Comparison of ENCODE assay signal across 18 mouse cellular contexts in genomic region chr4:70011491-70012219, GRCm38 (mm10).
DNase-seq lines count a peak whose midpoint lies in the region; ATAC-seq lines count a peak whose summit lies in the region.
"Had no signal": no experiment of that assay in that cellular context is flagged by ENCODE, and none has a peak within 500 bp of the region (broad histone marks: within the 10 kb centered on the region; RNA-seq: fewer than 3 reads in every experiment).

No protein-coding gene starts in this region.

- H3K9me3 ChIP-seq in forebrain, embryonic 12.5 days, result no peaks in the 10 kb centered on the region
- no peaks in the 10 kb centered on the region for H3K9me3 ChIP-seq in forebrain, embryonic 14.5 days (replicated peaks; ENCODE audit: control insufficient read depth, low read length)
- H3K9me3 ChIP-seq in neural tube, embryonic 11.5 days (ENCODE audit: control insufficient read depth, low read length), result no peaks in the 10 kb centered on the region
- H3K9me3 ChIP-seq in neural tube, embryonic 15.5 days (replicated peaks), result no peaks in the 10 kb centered on the region
- H3K9me3 ChIP-seq in hindbrain, embryonic 16.5 days (ENCODE audit: control insufficient read depth, low read length), result no peaks in the 10 kb centered on the region
- no peaks in the 10 kb centered on the region for H3K9me3 ChIP-seq in neural tube, embryonic 14.5 days (ENCODE audit: control insufficient read depth, low read length)
- H3K9me3 ChIP-seq: stomach, embryonic 15.5 days had no signal

- DNase-seq in forebrain, embryonic 14.5 days (ENCODE audit: low spot score), result no peak
- DNase-seq in neural tube, embryonic 11.5 days (ENCODE audit: low spot score), result no peak
- DNase-seq in urinary bladder, postnatal 10 days (ENCODE audit: low spot score), result no peak
- DNase-seq: adrenal gland, postnatal 25 days; B cell, adult 2 months; cerebellum, adult 2 months; heart, adult 18-20 months; kidney, adult 18-20 months; kidney, postnatal 14 days; lung, adult 18-20 months; right cerebral cortex, adult 18-20 months had no signal

- no peak overlapping the region for H3K4me3 ChIP-seq in forebrain, embryonic 12.5 days (replicated peaks)
- H3K4me3 ChIP-seq in forebrain, embryonic 14.5 days (ENCODE audit: low read depth, low read length), result no peak overlapping the region
- no peak overlapping the region for H3K4me3 ChIP-seq in neural tube, embryonic 11.5 days (ENCODE audit: low read depth, low read length)
- H3K4me3 ChIP-seq in neural tube, embryonic 15.5 days (replicated peaks), result no peak overlapping the region
- H3K4me3 ChIP-seq in hindbrain, embryonic 16.5 days (ENCODE audit: low read length), result no peak overlapping the region
- no peak overlapping the region for H3K4me3 ChIP-seq in neural tube, embryonic 14.5 days (ENCODE audit: low read depth, low read length)
- H3K4me3 ChIP-seq: erythroblast, embryonic 14.5 days; stomach, embryonic 15.5 days had no signal

- 93% methylated on average over 4 of the region's 4 CpGs for WGBS in forebrain, embryonic 12.5 days
- WGBS in forebrain, embryonic 14.5 days, result 81% methylated on average over 4 of the region's 4 CpGs
- WGBS in neural tube, embryonic 11.5 days, result 84% methylated on average over 4 of the region's 4 CpGs
- WGBS in neural tube, embryonic 15.5 days, result 83% methylated on average over 4 of the region's 4 CpGs
- 78% methylated on average over 4 of the region's 4 CpGs for WGBS in hindbrain, embryonic 16.5 days
- 85% methylated on average over 4 of the region's 4 CpGs for WGBS in neural tube, embryonic 14.5 days

- ATAC-seq in forebrain, embryonic 12.5 days (ENCODE audit: low FRiP score), result peak; percentile 57; the same call in 1 of the 2 replicates
- no peak for ATAC-seq in forebrain, embryonic 14.5 days
- peak; percentile 46; the same call in 1 of the 2 replicates for ATAC-seq in neural tube, embryonic 11.5 days (ENCODE audit: insufficient read depth, low FRiP score, low TSS enrichment)
- no peak; the same call in 1 of the 2 replicates for ATAC-seq in neural tube, embryonic 15.5 days (ENCODE audit: low FRiP score)
- ATAC-seq in hindbrain, embryonic 16.5 days, result 0 out of 2 replicates have a peak, but pooled peaks have one; percentile 40
- peak; percentile 73 for ATAC-seq in neural tube, embryonic 14.5 days (ENCODE audit: low read depth)
- no peak for ATAC-seq in erythroid progenitor cell, adult 5-6 weeks (replicated peaks; ENCODE audit: low FRiP score, poor library complexity, severe bottlenecking)

- H3K4me1 ChIP-seq in forebrain, embryonic 12.5 days, result peaks cover 8% of the 10 kb centered on the region; the same call in 1 of the 2 replicates
- H3K4me1 ChIP-seq in forebrain, embryonic 14.5 days (ENCODE audit: control insufficient read depth, insufficient read depth, low read length), result no peaks in the 10 kb centered on the region
- no peaks in the 10 kb centered on the region for H3K4me1 ChIP-seq in neural tube, embryonic 11.5 days (ENCODE audit: control insufficient read depth, insufficient read depth, low read length)
- no peaks in the 10 kb centered on the region for H3K4me1 ChIP-seq in neural tube, embryonic 15.5 days
- H3K4me1 ChIP-seq in hindbrain, embryonic 16.5 days (ENCODE audit: control insufficient read depth, insufficient read depth, low read depth, low read length), result no peaks in the 10 kb centered on the region
- H3K4me1 ChIP-seq in neural tube, embryonic 14.5 days (ENCODE audit: control insufficient read depth, insufficient read depth, low read length), result no peaks in the 10 kb centered on the region
- H3K4me1 ChIP-seq: stomach, embryonic 15.5 days had no signal

- H3K27me3 ChIP-seq in forebrain, embryonic 12.5 days, result no peaks in the 10 kb centered on the region
- H3K27me3 ChIP-seq in forebrain, embryonic 14.5 days (replicated peaks; ENCODE audit: control insufficient read depth, insufficient read depth, low read length), result no peaks in the 10 kb centered on the region
- H3K27me3 ChIP-seq in neural tube, embryonic 11.5 days (ENCODE audit: control insufficient read depth, insufficient read depth, low read length), result no peaks in the 10 kb centered on the region
- H3K27me3 ChIP-seq in neural tube, embryonic 15.5 days (replicated peaks), result no peaks in the 10 kb centered on the region
- no peaks in the 10 kb centered on the region for H3K27me3 ChIP-seq in hindbrain, embryonic 16.5 days (replicated peaks; ENCODE audit: control insufficient read depth, insufficient read depth, low read length)
- no peaks in the 10 kb centered on the region for H3K27me3 ChIP-seq in neural tube, embryonic 14.5 days (ENCODE audit: control insufficient read depth, insufficient read depth, low read length)
- H3K27me3 ChIP-seq: stomach, embryonic 15.5 days had no signal

- H3K36me3 ChIP-seq in forebrain, embryonic 12.5 days (replicated peaks), result no peaks in the 10 kb centered on the region
- no peaks in the 10 kb centered on the region for H3K36me3 ChIP-seq in forebrain, embryonic 14.5 days (ENCODE audit: control insufficient read depth, insufficient read depth, low read length)
- H3K36me3 ChIP-seq in neural tube, embryonic 11.5 days (ENCODE audit: control insufficient read depth, insufficient read depth, low read length), result no peaks in the 10 kb centered on the region
- no peaks in the 10 kb centered on the region for H3K36me3 ChIP-seq in neural tube, embryonic 15.5 days
- H3K36me3 ChIP-seq in hindbrain, embryonic 16.5 days (ENCODE audit: control insufficient read depth, insufficient read depth, low read length), result no peaks in the 10 kb centered on the region
- H3K36me3 ChIP-seq in neural tube, embryonic 14.5 days (ENCODE audit: control insufficient read depth, insufficient read depth, low read length), result no peaks in the 10 kb centered on the region
- H3K36me3 ChIP-seq: stomach, embryonic 15.5 days had no signal

- H3K9ac ChIP-seq in forebrain, embryonic 12.5 days, result no peak overlapping the region
- no peak overlapping the region for H3K9ac ChIP-seq in forebrain, embryonic 14.5 days (ENCODE audit: low read length)
- H3K9ac ChIP-seq in neural tube, embryonic 11.5 days (ENCODE audit: low read length), result no peak overlapping the region
- no peak overlapping the region for H3K9ac ChIP-seq in neural tube, embryonic 15.5 days (replicated peaks)
- no peak overlapping the region for H3K9ac ChIP-seq in hindbrain, embryonic 16.5 days (ENCODE audit: low read depth, low read length)
- no peak overlapping the region for H3K9ac ChIP-seq in neural tube, embryonic 14.5 days (replicated peaks; ENCODE audit: low read depth, low read length)
- H3K9ac ChIP-seq: stomach, embryonic 15.5 days had no signal

- H3K27ac ChIP-seq in forebrain, embryonic 12.5 days, result no peak overlapping the region
- H3K27ac ChIP-seq in forebrain, embryonic 14.5 days (ENCODE audit: low read depth, low read length), result no peak overlapping the region
- no peak overlapping the region for H3K27ac ChIP-seq in neural tube, embryonic 11.5 days (ENCODE audit: low read depth, low read length)
- H3K27ac ChIP-seq in neural tube, embryonic 15.5 days (replicated peaks), result no peak overlapping the region
- H3K27ac ChIP-seq in hindbrain, embryonic 16.5 days (ENCODE audit: low read depth, low read length), result no peak overlapping the region
- H3K27ac ChIP-seq in neural tube, embryonic 14.5 days (ENCODE audit: low read depth, low read length), result no peak overlapping the region
- H3K27ac ChIP-seq: stomach, embryonic 15.5 days had no signal

- H3K4me2 ChIP-seq in forebrain, embryonic 12.5 days, result no peak overlapping the region
- H3K4me2 ChIP-seq in forebrain, embryonic 14.5 days (ENCODE audit: low read length), result no peak overlapping the region
- H3K4me2 ChIP-seq in neural tube, embryonic 11.5 days (ENCODE audit: low read depth), result no peak overlapping the region
- H3K4me2 ChIP-seq in neural tube, embryonic 15.5 days, result no peak overlapping the region
- no peak overlapping the region for H3K4me2 ChIP-seq in hindbrain, embryonic 16.5 days (ENCODE audit: low read length)
- H3K4me2 ChIP-seq in neural tube, embryonic 14.5 days (ENCODE audit: low read depth, low read length), result no peak overlapping the region
- H3K4me2 ChIP-seq: stomach, embryonic 15.5 days had no signal

Comparison
In these comparisons a context has a peak if more than half of its experiments do, and no peak if none do; other contexts are left out.
1. ATAC-seq: peak in forebrain, embryonic 12.5 days (single experiment), neural tube, embryonic 11.5 days (single experiment), hindbrain, embryonic 16.5 days (single experiment) and neural tube, embryonic 14.5 days (single experiment); none in forebrain, embryonic 14.5 days (single experiment), neural tube, embryonic 15.5 days (single experiment) and erythroid progenitor cell, adult 5-6 weeks (single experiment).